Mouse (Mus musculus): Measurements from ENCODE around the gene Usp18. TPM values are rescaled to one million over a fixed set of nuclear protein-coding genes. Genes with fewer than 3 reads are reported as not detected.

Gene Usp18
- polyA plus RNA-seq (2012; ENCODE audit: insufficient read depth, low replicate concordance), result 1.2 TPM in 1 of 2 replicates, not detected in the other

DNA sequence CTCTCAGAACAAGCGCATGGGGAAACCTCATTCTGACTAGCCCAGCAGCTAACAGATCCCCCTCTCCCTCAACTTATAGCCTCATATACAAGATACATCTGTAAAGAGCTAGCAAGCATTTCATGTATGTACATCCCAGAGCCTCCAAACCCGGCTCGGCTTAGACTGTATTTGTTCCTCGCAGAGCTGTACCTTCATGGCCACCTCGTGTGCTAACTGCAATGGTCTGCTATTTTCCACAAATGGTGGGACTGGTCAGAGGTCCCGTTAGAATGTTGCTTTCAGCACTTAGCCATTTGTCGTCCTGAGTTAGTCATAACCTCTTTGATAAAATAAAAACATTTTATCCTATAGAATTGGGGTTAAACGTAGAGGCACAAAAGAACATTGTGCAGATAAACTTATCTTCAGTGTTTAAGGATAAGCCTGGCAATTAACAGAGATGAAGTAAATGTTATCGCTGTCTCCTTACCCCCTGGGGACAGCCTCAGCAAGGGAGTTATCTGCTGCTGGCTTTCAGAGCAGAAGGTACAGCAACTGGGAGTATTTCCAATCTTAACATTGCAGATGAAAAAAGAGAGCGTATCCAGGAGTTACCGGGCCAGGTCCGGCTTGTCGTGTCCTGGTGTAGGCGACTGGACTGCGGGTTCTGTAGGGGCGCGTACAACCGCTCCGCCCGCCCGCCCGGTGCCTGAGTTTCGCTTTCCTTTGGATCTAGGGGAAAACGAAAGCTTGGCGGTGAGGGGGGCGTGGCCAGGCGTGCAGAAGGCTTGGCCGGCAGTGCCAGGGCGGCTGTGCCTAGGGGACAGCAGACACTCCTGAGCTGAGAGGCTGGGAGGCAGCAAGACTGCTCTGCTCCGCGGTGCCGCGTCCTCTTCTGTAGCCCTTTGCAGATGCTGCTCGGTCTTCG, at the start of gene Usp18:
Gene Usp18 (plus strand): TSS at position 780 of the 910 bp plus-strand sequence.
- H3K9me3 ChIP-seq, result no peaks in the 10 kb centered on the region
- peaks cover 89% of the 10 kb centered on the region for H3K4me1 ChIP-seq
- no peaks in the 10 kb centered on the region for H3K27me3 ChIP-seq (replicated peaks)
- TF ChIP-seq FLI1 (IDR thresholded peaks at IDR 0.05; ENCODE audit: low read length), result no peak
- no peak for TF ChIP-seq GATA1 (IDR thresholded peaks at IDR 0.05; ENCODE audit: borderline replicate concordance, low read length)
- H3K36me3 ChIP-seq (replicated peaks; ENCODE audit: low read length), result peaks cover 29% of the 10 kb centered on the region
- H3K4me3 ChIP-seq (replicated peaks), result peak within 1 kb of the TSS; percentile 96

DNA sequence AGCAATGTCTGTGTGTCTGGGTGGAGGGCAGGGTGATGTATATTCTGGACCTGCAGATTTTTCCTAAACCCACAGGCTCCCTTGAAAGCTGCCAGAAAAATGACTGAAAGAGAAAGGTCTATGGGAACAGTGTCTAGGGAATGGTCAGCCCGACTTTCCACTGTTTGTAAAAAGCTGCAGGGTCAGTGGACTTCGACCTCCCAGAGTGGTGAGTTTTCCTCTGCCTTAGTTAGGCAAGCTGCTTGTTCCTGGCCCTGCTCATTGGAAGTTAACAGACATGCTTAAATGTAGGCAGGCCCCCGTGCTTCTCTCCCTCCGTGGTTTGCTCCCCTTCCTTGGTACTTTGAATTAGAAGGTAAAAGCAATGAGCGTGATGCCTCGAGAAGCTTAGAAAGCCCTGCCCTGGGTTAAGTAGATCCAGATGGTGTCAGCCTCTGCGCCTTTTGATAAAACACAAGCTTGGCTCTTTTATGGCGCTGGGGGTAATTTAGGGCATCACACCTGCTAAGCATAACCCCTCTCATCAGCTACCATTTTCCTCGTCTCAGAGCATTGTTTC, 47.8 kb upstream of the Usp18 start:
- Histone ChIP-seq H3K36me3 (replicated peaks; ENCODE audit: low read length) (peaks cover 81% of the 10 kb centered on the region), H3K4me3 (replicated peaks) (no peak overlapping the region), H3K9me3 (0 out of 2 replicates have a peak, but pooled peaks cover 4% of the 10 kb centered on the region), H3K4me1 (peaks cover 33% of the 10 kb centered on the region), H3K27me3 (replicated peaks) (no peaks in the 10 kb centered on the region)
- TF ChIP-seq FLI1 (IDR thresholded peaks at IDR 0.05; ENCODE audit: low read length) (no peak), GATA1 (IDR thresholded peaks at IDR 0.05; ENCODE audit: borderline replicate concordance, low read length) (no peak)

DNA sequence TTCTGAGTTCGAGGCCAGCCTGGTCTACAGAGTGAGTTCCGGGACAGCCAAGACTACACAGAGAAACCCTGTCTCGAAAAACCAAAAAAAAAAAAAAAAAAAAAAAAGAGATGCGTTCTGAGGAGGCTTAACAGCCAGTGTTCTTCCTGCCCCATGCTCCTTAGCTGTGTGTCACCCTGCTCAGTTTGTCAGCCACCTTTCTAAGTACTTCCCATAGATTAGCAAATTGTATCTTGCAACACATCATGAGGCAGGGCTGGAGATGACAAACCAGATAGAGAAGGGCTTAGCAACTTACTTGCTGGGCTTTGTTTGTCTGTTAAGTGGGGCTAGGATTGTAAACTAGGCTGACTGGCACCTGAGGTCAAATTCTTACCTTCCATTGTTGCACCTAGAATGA, 45.2 kb upstream of the Usp18 start:
- TF ChIP-seq GATA1 (IDR thresholded peaks at IDR 0.05; ENCODE audit: borderline replicate concordance, low read length), result no peak
- TF ChIP-seq FLI1 (IDR thresholded peaks at IDR 0.05; ENCODE audit: low read length), result no peak
- Histone ChIP-seq H3K36me3 (replicated peaks; ENCODE audit: low read length) (peaks cover 78% of the 10 kb centered on the region), H3K9me3 (0 out of 2 replicates have a peak, but pooled peaks cover 4% of the 10 kb centered on the region), H3K4me1 (peaks cover 22% of the 10 kb centered on the region), H3K4me3 (replicated peaks) (no peak overlapping the region), H3K27me3 (replicated peaks) (no peaks in the 10 kb centered on the region)

DNA sequence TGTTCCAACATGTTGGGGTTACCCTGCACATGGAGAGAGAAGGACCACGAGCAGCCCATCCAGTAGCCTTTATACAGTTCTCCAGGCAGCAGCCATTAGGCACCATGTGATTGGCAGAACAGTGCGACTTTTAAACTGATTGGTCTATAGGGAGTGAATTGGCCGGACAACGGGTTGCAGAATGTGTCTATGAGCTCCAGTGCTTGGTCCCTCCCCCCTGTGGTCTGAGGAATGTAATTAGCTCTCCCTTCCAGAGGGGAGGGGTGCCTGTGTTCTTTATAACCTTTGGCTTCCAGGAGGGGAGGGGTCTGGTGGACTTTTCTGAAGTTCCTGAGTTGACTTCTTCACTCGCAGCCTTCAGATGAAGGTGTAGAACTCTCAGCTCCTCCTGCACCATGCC, 43.7 kb upstream of the Usp18 start:
- Histone ChIP-seq H3K4me3 (replicated peaks) (no peak overlapping the region), H3K36me3 (replicated peaks; ENCODE audit: low read length) (peaks cover 71% of the 10 kb centered on the region), H3K9me3 (0 out of 2 replicates have a peak, but pooled peaks cover 4% of the 10 kb centered on the region), H3K27me3 (replicated peaks) (no peaks in the 10 kb centered on the region), H3K4me1 (peaks cover 33% of the 10 kb centered on the region)
- TF ChIP-seq FLI1 (IDR thresholded peaks at IDR 0.05; ENCODE audit: low read length), result no peak
- TF ChIP-seq GATA1 (IDR thresholded peaks at IDR 0.05; ENCODE audit: borderline replicate concordance, low read length), result no peak

DNA sequence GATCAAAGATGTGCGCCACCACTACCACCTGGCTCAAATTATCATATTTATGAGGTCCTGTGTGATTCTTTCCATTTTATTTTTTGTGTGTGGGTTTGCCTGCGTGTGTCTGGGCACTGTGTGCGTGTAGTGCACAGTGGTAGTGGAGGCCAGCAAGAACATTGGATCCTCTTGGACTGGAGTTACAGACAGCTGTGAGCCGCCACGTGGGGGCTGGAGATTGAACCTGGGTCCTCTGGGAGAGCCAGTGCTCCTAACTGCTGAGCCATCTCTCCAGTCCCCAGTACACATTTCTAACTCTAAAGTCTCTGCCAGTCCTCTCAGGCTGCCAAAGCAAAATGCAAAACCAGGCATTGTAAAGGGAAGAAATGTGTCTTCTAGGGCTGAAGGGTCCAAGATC, 39.2 kb upstream of the Usp18 start:
- Histone ChIP-seq H3K27me3 (replicated peaks) (no peaks in the 10 kb centered on the region), H3K4me1 (peaks cover 53% of the 10 kb centered on the region), H3K4me3 (replicated peaks) (no peak overlapping the region), H3K9me3 (peaks cover 7% of the 10 kb centered on the region), H3K36me3 (replicated peaks; ENCODE audit: low read length) (peaks cover 55% of the 10 kb centered on the region)
- TF ChIP-seq GATA1 (IDR thresholded peaks at IDR 0.05; ENCODE audit: borderline replicate concordance, low read length) (no peak), FLI1 (IDR thresholded peaks at IDR 0.05; ENCODE audit: low read length) (no peak)

DNA sequence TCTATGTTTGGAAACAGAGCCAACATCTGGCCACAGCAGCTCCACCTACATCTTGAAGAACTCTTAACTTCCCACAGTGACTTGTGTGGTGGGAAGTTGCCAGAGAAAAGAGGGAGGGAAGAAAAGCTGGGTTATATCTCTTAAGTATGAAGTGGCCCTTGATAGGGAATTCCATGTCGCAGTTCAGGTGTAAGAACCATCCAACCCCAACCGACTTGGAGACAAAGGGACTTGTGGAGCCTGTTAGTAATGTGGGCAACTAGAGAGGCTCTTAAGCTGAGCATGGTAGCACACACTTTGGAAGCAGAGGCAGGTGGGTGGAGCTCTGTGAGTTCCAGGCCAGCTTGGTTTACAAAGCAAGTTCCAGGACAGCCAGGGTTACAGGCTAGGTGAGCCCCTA, 36.1 kb upstream of the Usp18 start:
- H3K4me1 ChIP-seq, result peaks cover 70% of the 10 kb centered on the region
- H3K9me3 ChIP-seq, result peaks cover 4% of the 10 kb centered on the region
- peak overlapping the region; percentile 95 for H3K4me3 ChIP-seq (replicated peaks)
- peaks cover 47% of the 10 kb centered on the region for H3K36me3 ChIP-seq (replicated peaks; ENCODE audit: low read length)
- no peaks in the 10 kb centered on the region for H3K27me3 ChIP-seq (replicated peaks)
- no peak for TF ChIP-seq FLI1 (IDR thresholded peaks at IDR 0.05; ENCODE audit: low read length)
- no peak for TF ChIP-seq GATA1 (IDR thresholded peaks at IDR 0.05; ENCODE audit: borderline replicate concordance, low read length)

DNA sequence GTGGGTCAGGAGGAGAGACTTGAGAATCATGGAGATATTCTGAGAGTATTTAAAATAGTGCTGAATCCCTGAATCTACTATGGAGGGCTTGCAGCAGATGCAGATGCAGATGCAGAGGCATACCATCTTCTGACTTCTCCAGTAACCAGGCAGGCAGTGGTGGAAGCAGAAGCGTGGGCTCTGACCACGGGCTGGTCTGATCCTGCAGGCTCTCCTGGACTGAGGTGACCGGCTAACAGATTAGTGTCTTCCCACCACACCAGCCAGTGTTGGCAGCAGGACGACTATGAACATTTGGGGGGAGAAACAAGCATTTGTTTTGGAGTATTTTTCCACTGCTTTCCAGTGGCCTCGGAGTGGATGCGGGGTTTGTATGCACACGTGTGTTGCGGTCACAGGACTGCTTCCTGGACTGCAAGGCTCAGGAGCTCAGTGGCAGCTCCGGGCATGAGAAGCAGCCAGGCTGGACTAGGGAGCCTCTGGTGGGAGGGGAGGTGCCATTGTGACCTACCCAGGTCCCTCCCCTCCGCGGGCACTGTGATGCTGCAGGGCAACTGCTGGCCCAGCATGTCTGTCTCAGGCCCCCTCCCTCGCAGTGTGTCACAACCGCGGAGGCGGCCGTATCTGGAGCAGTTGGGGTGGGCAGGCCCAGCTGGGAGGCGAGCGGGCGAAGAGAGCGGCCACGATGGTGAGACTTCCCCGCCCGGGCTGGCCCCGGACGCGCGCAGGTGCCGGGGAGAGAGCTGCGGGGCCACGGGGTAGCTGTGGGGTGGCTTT, 35.4 kb upstream of the Usp18 start, which contains the start of gene Tuba8:
Gene Tuba8 (plus strand): TSS at position 548 of the 777 bp plus-strand sequence.
- no peak for TF ChIP-seq FLI1 (IDR thresholded peaks at IDR 0.05; ENCODE audit: low read length)
- no peak for TF ChIP-seq GATA1 (IDR thresholded peaks at IDR 0.05; ENCODE audit: borderline replicate concordance, low read length)
- peaks cover 4% of the 10 kb centered on the region for H3K9me3 ChIP-seq
- peaks cover 45% of the 10 kb centered on the region for H3K36me3 ChIP-seq (replicated peaks; ENCODE audit: low read length)
- H3K4me1 ChIP-seq, result peaks cover 77% of the 10 kb centered on the region
- no peaks in the 10 kb centered on the region for H3K27me3 ChIP-seq (replicated peaks)
- peak within 1 kb of the TSS; percentile 95 for H3K4me3 ChIP-seq (replicated peaks)

DNA sequence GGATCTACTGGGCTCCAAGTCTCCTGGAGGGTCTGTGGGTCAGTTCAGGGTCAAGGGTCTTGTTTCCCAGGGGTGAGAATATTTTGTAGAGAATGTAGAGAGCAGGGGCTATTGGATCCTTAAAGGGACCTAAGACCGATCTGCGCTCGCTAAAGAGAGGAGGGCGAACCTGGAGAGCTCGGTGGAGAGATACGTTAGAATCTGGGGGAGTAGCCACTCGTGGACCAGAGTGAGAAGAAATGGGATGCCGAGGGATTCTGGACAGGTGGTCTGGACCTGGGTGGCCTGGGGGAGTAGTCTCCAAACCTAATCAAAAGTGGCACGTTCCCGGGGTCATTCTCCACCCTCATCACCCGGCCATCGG, 34.8 kb upstream of the Usp18 start:
- TF ChIP-seq GATA1 (IDR thresholded peaks at IDR 0.05; ENCODE audit: borderline replicate concordance, low read length) (no peak), FLI1 (IDR thresholded peaks at IDR 0.05; ENCODE audit: low read length) (no peak)
- Histone ChIP-seq H3K9me3 (peaks cover 4% of the 10 kb centered on the region), H3K36me3 (replicated peaks; ENCODE audit: low read length) (peaks cover 45% of the 10 kb centered on the region), H3K27me3 (replicated peaks) (no peaks in the 10 kb centered on the region), H3K4me3 (replicated peaks) (peak overlapping the region; percentile 95), H3K4me1 (peaks cover 77% of the 10 kb centered on the region)

DNA sequence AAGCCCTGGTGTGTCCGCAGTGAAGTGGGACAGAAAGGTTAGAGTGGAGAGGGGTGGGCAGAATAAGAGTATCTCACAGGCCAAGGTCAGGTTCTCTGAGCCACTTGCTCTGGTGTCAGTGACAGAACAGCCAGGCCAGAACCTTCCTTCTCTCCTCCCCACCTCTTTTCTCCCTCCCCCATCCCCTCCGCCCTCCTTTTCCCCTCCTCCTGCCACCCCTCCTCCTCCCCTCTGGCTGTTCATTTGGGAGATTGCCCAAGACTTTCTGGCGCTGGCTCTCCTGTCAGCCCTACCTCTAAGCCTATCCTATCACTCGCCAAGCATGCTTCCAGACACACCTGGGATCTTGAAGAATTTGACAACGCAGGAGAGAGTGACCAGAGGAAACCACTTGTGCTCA, 34.0 kb upstream of the Usp18 start:
- Histone ChIP-seq H3K36me3 (replicated peaks; ENCODE audit: low read length) (peaks cover 50% of the 10 kb centered on the region), H3K9me3 (peaks cover 4% of the 10 kb centered on the region), H3K4me1 (peaks cover 77% of the 10 kb centered on the region), H3K4me3 (replicated peaks) (peak overlapping the region; percentile 95), H3K27me3 (replicated peaks) (no peaks in the 10 kb centered on the region)
- TF ChIP-seq FLI1 (IDR thresholded peaks at IDR 0.05; ENCODE audit: low read length), result no peak
- no peak for TF ChIP-seq GATA1 (IDR thresholded peaks at IDR 0.05; ENCODE audit: borderline replicate concordance, low read length)

All from megakaryocyte, embryonic 14.5 days (primary cell).